Mouse (Mus musculus): Measurements from ENCODE around the gene Fbxo42. TPM values are rescaled to one million over a fixed set of nuclear protein-coding genes. Genes with fewer than 3 reads are reported as not detected.

Gene Fbxo42
- polyA plus RNA-seq, 1 experiment from 2014 or later, result 25.4 TPM

- 92% methylated on average over 6 of the region's 6 CpGs for WGBS
- ATAC-seq (ENCODE audit: insufficient number of reproducible peaks, low FRiP score, low TSS enrichment, low read depth), result no peak
Measured at GRCm38 (mm10) chr4:141181981-141182380, 34.3 kb downstream of the Fbxo42 start.

GRCm38 (mm10) chr4:141183932-141184331, 36.2 kb downstream of the Fbxo42 start:
- Histone ChIP-seq H3K4me2 (no peak overlapping the region), H3K4me1 (peaks cover 25% of the 10 kb centered on the region), H3K9ac (no peak overlapping the region), H3K27ac (no peak overlapping the region), H3K9me3 (no peaks in the 10 kb centered on the region), H3K36me3 (peaks cover 42% of the 10 kb centered on the region), H3K27me3 (no peaks in the 10 kb centered on the region), H3K4me3 (no peak overlapping the region)
- ATAC-seq (ENCODE audit: insufficient number of reproducible peaks, low FRiP score, low TSS enrichment, low read depth), result no peak
- 97% methylated on average over 2 of the region's 2 CpGs for WGBS

More at GRCm38 (mm10) chr4:141181981-141182380, 34.3 kb downstream of the Fbxo42 start:
- H3K4me1 ChIP-seq, result peaks cover 15% of the 10 kb centered on the region
- H3K4me3 ChIP-seq, result no peak overlapping the region
- H3K27ac ChIP-seq, result no peak overlapping the region
- peaks cover 54% of the 10 kb centered on the region for H3K36me3 ChIP-seq
- no peaks in the 10 kb centered on the region for H3K27me3 ChIP-seq
- H3K4me2 ChIP-seq, result no peak overlapping the region
- H3K9ac ChIP-seq, result no peak overlapping the region
- H3K9me3 ChIP-seq, result no peaks in the 10 kb centered on the region

DNA sequence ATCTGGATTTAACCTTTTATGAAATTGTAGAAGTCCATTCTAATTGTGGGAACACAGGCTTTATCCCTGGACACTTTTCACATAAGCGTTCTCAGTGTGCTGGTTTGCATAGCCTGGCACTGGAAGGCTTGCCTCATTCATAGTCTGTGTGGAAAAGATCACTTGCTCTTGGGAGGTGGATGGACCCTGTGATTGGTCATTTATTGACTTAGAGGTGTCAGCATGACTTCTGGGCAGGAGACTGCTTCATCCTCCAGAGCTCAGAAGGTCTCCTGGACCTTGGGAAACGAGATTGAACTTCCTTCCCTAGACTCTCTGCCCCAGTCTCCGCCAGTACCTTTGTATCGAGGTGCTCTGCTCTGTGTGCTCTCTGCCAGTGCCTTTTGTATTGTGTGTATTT, 36.7 kb downstream of the Fbxo42 start:
- WGBS, result 94% methylated on average over 4 of the region's 4 CpGs
- no peaks in the 10 kb centered on the region for H3K27me3 ChIP-seq
- peaks cover 42% of the 10 kb centered on the region for H3K36me3 ChIP-seq
- H3K4me2 ChIP-seq, result no peak overlapping the region
- H3K9ac ChIP-seq, result no peak overlapping the region
- no peaks in the 10 kb centered on the region for H3K9me3 ChIP-seq
- H3K4me1 ChIP-seq, result peaks cover 25% of the 10 kb centered on the region
- ATAC-seq (ENCODE audit: insufficient number of reproducible peaks, low FRiP score, low TSS enrichment, low read depth), result no peak
- H3K27ac ChIP-seq, result no peak overlapping the region
- H3K4me3 ChIP-seq, result no peak overlapping the region

- ATAC-seq (ENCODE audit: insufficient number of reproducible peaks, low FRiP score, low TSS enrichment, low read depth), result 0 out of 2 replicates have a peak, but pooled peaks have one; percentile 61
- peak overlapping the region; percentile 81 for H3K27ac ChIP-seq
- WGBS, result 36% methylated on average over 9 of the region's 9 CpGs
- no peak overlapping the region for H3K9ac ChIP-seq
- no peak overlapping the region; the same call in 1 of the 2 replicates for H3K4me2 ChIP-seq
- H3K36me3 ChIP-seq, result peaks cover 31% of the 10 kb centered on the region
- no peaks in the 10 kb centered on the region for H3K27me3 ChIP-seq
- no peak overlapping the region for H3K4me3 ChIP-seq
- no peaks in the 10 kb centered on the region for H3K9me3 ChIP-seq
- H3K4me1 ChIP-seq, result peaks cover 25% of the 10 kb centered on the region
Measured at GRCm38 (mm10) chr4:141186923-141187836, 39.5 kb downstream of the Fbxo42 start.

- no peak overlapping the region for H3K27ac ChIP-seq
- peaks cover 17% of the 10 kb centered on the region for H3K4me1 ChIP-seq
- H3K4me2 ChIP-seq, result no peak overlapping the region
- WGBS, result 92% methylated on average over 7 of the region's 7 CpGs
- H3K27me3 ChIP-seq, result no peaks in the 10 kb centered on the region
- H3K4me3 ChIP-seq, result no peak overlapping the region
- no peak for ATAC-seq (ENCODE audit: insufficient number of reproducible peaks, low FRiP score, low TSS enrichment, low read depth)
- no peaks in the 10 kb centered on the region for H3K9me3 ChIP-seq
- peaks cover 43% of the 10 kb centered on the region for H3K36me3 ChIP-seq
- H3K9ac ChIP-seq, result no peak overlapping the region
Measured at GRCm38 (mm10) chr4:141191294-141191693, 43.6 kb downstream of the Fbxo42 start.

- 94% methylated on average over 6 of the region's 6 CpGs for WGBS
- Histone ChIP-seq H3K9me3 (no peaks in the 10 kb centered on the region), H3K4me1 (no peaks in the 10 kb centered on the region), H3K27me3 (no peaks in the 10 kb centered on the region), H3K9ac (no peak overlapping the region), H3K27ac (no peak overlapping the region), H3K4me3 (no peak overlapping the region), H3K36me3 (peaks cover 70% of the 10 kb centered on the region), H3K4me2 (no peak overlapping the region)
- no peak for ATAC-seq (ENCODE audit: insufficient number of reproducible peaks, low FRiP score, low TSS enrichment, low read depth)
Measured at GRCm38 (mm10) chr4:141194553-141194952, 46.8 kb downstream of the Fbxo42 start.

DNA sequence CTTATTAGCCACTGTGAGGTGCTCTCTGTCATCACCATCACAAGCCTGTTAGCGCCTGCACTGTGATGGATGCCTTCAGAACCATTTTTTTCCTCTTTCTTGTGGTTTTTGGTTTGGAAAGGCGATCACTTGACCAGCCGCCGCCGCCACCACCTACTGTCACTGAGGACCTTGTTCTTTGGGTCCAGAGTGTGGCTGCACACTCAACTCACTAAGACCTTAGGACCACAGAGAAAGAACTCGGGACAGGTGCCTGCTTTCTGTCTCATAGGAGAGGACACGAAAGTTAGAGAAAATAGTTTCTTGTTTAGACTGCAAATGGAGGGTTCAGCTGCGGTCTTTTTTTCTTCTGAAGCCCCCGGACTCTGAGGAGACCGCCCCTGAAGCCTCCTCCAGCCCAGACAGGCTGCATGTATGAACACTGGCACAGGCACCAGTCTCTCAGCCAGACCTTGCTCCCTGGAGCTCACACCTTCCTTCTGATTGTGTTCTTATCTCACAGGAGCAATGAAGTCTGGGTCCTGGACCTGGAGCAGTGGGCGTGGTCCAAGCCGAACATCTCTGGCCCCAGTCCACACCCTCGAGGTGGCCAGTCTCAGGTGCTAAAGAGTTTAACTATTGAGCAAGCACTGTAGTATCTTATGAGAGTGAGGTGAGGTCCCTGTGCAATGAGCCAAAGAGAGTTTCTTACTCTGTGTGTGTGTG, 49.4 kb downstream of the Fbxo42 start:
- Histone ChIP-seq H3K4me2 (no peak overlapping the region), H3K27me3 (no peaks in the 10 kb centered on the region), H3K9ac (no peak overlapping the region), H3K9me3 (no peaks in the 10 kb centered on the region), H3K4me3 (no peak overlapping the region), H3K36me3 (peaks cover 83% of the 10 kb centered on the region), H3K4me1 (no peaks in the 10 kb centered on the region), H3K27ac (no peak overlapping the region)
- 97% methylated on average over 13 of the region's 13 CpGs for WGBS
- ATAC-seq (ENCODE audit: insufficient number of reproducible peaks, low FRiP score, low TSS enrichment, low read depth), result no peak

GRCm38 (mm10) chr4:141197686-141198035, 49.9 kb downstream of the Fbxo42 start:
- Histone ChIP-seq H3K36me3 (peaks cover 88% of the 10 kb centered on the region), H3K27ac (no peak overlapping the region), H3K4me3 (no peak overlapping the region), H3K4me1 (no peaks in the 10 kb centered on the region), H3K4me2 (no peak overlapping the region), H3K27me3 (no peaks in the 10 kb centered on the region), H3K9ac (no peak overlapping the region), H3K9me3 (no peaks in the 10 kb centered on the region)
- 97% methylated on average over 13 of the region's 13 CpGs for WGBS
- ATAC-seq (ENCODE audit: insufficient number of reproducible peaks, low FRiP score, low TSS enrichment, low read depth), result no peak

DNA sequence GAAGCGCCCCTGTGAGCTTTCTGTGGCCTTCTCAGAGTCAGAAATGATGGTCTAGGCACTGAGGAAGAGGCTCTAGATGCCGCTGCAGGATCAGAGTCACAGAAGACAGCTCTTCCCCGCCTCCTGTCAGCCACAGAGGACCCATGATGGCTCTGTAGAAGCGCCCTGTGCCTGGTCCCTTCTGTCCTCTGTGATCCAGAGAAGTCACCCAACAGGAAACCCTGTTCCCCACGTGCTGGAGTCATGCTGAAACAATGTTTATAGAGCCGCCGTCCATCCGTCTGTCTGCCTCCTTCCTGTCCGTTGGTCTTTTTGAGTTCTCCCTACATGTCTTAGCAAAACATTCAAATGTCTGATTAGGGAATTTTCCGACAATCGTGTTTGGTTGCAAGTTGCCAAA, 53.2 kb downstream of the Fbxo42 start:
- Histone ChIP-seq H3K27ac (no peak overlapping the region), H3K4me3 (no peak overlapping the region), H3K9me3 (no peaks in the 10 kb centered on the region), H3K9ac (no peak overlapping the region), H3K27me3 (no peaks in the 10 kb centered on the region), H3K4me2 (no peak overlapping the region), H3K36me3 (peaks cover 74% of the 10 kb centered on the region), H3K4me1 (no peaks in the 10 kb centered on the region)
- ATAC-seq (ENCODE audit: insufficient number of reproducible peaks, low FRiP score, low TSS enrichment, low read depth), result no peak
- 79% methylated on average over 11 of the region's 11 CpGs for WGBS

- Histone ChIP-seq H3K27me3 (no peaks in the 10 kb centered on the region), H3K4me1 (no peaks in the 10 kb centered on the region), H3K36me3 (peaks cover 63% of the 10 kb centered on the region), H3K4me3 (no peak overlapping the region), H3K27ac (no peak overlapping the region), H3K9me3 (no peaks in the 10 kb centered on the region), H3K9ac (no peak overlapping the region), H3K4me2 (no peak overlapping the region)
- no peak for ATAC-seq (ENCODE audit: insufficient number of reproducible peaks, low FRiP score, low TSS enrichment, low read depth)
- WGBS, result 96% methylated on average over 6 of the region's 6 CpGs
Measured at GRCm38 (mm10) chr4:141202192-141202591, 54.5 kb downstream of the Fbxo42 start.

GRCm38 (mm10) chr4:141204580-141205061, 56.9 kb downstream of the Fbxo42 start:
- no peak for ATAC-seq (ENCODE audit: insufficient number of reproducible peaks, low FRiP score, low TSS enrichment, low read depth)
- H3K9me3 ChIP-seq, result no peaks in the 10 kb centered on the region
- no peak overlapping the region for H3K4me3 ChIP-seq
- H3K4me2 ChIP-seq, result no peak overlapping the region
- H3K27me3 ChIP-seq, result no peaks in the 10 kb centered on the region
- H3K9ac ChIP-seq, result no peak overlapping the region
- H3K36me3 ChIP-seq, result peaks cover 43% of the 10 kb centered on the region
- no peak overlapping the region for H3K27ac ChIP-seq
- H3K4me1 ChIP-seq, result no peaks in the 10 kb centered on the region
- WGBS, result 75% methylated on average over 4 of the region's 4 CpGs

DNA sequence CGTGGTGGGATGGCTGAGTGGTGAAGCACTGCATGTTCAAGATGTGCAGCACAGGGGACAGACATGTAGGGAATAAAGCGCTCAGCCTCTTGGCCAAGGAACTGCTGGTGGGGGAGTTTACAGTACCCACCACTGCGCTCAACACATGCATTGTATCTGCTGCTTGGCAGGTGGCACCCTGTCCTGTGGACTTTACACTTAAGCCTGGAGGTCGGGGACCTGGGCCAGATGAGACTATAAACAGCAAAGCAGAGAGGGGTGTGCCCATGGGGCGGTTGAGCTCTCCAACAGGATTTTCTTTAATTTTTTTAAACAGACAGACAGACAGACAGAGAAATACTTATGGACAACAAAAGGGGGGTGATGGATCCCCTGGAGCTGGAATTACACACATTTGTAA, 59.4 kb downstream of the Fbxo42 start:
- no peak overlapping the region for H3K4me2 ChIP-seq
- no peak for ATAC-seq (ENCODE audit: insufficient number of reproducible peaks, low FRiP score, low TSS enrichment, low read depth)
- peaks cover 8% of the 10 kb centered on the region; the same call in 1 of the 2 replicates for H3K4me1 ChIP-seq
- no peaks in the 10 kb centered on the region for H3K9me3 ChIP-seq
- H3K36me3 ChIP-seq, result peaks cover 19% of the 10 kb centered on the region
- no peak overlapping the region for H3K27ac ChIP-seq
- no peak overlapping the region for H3K4me3 ChIP-seq
- no peak overlapping the region for H3K9ac ChIP-seq
- no peaks in the 10 kb centered on the region for H3K27me3 ChIP-seq
- 91% methylated on average over 5 of the region's 5 CpGs for WGBS

Data from limb, embryonic 15.5 days (tissue).